Mouse (Mus musculus) frontal cortex, adult (tissue): ENCODE measurements at regions not wholly inside any gene's neighbourhood (a gene's known extent, or its start where the extent isn't known, plus 50 kb on each side); places are given as distances from the start of the nearest gene placed in this dataset.
A peak's percentile ranks its signal among the peaks of the same experiment; 100 is the strongest.
"Not testable (repeated sequence)": the region's sequence is repeated elsewhere in the genome, so short reads cannot be mapped to it uniquely, and the experiment has no call there.

Source experiments
- ATAC-seq: cut with Nextera tagmentation; 2 replicates; pipeline ENCODE4 v1.9.2; 2017; ENCODE audit warnings: mild to moderate bottlenecking, moderate library complexity, mixed read lengths; ENCODE audit not compliant: low TSS enrichment

- ATAC-seq = not testable (repeated sequence)
Measured at GRCm38 (mm10) chr8:55558751-55559150, 348.0 kb downstream of the Adam29 start.

DNA sequence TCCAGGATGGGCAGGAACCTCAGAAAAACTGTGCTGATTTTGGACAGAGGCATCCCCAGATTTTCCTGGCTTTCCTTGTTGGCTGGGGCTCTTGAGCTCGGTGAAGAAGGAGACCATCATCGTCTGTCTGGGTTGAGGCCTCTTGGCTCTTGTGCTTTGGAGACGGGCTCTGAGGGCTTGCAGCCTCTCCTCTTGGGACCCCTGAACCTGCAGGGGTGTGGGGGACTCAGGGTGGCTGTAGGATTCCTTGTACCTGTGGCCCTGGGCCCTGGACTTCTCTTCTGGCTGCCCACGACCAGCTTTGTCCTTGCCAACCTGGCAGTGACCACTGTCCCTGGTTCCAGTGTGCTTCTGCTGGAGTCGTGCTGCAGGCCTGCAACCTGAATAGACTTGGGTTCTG lies 367.9 kb downstream of the Adam29 start:
- ATAC-seq = no peak

- peak; percentile 62; the same call in 1 of the 2 replicates for ATAC-seq
Measured at GRCm38 (mm10) chr8:55529397-55529796, 377.4 kb downstream of the Adam29 start.

- ATAC-seq = not testable (repeated sequence)
Measured at GRCm38 (mm10) chr8:55519151-55519550, 387.6 kb downstream of the Adam29 start.

GRCm38 (mm10) chr8:55477336-55477735 lies 429.4 kb downstream of the Adam29 start:
- ATAC-seq = no peak

- ATAC-seq = no peak
Measured at GRCm38 (mm10) chr8:55476923-55477322, 429.8 kb downstream of the Adam29 start.

GRCm38 (mm10) chr8:55472386-55472785 lies 434.4 kb downstream of the Adam29 start:
- no peak for ATAC-seq

DNA sequence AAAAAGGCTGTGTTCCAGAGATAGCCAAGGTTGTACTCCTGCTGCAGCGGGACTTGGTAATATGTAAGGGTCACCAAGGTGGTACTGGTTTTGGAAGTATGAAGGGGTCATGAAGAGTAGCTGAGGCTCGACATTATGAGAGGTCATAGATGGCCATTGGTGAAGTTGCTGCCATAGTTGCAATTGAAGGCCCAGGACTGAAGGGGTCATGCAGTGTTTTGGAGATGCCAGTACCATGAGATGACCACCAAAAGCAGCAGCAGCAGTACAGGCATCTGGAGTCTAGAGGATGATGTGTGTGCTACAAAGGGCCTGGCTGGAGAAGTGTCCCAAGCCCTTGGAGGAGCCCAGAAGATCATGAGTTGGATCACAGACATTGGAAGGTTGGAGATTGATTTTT lies 440.0 kb downstream of the Adam29 start:
- ATAC-seq = not testable (repeated sequence)

DNA sequence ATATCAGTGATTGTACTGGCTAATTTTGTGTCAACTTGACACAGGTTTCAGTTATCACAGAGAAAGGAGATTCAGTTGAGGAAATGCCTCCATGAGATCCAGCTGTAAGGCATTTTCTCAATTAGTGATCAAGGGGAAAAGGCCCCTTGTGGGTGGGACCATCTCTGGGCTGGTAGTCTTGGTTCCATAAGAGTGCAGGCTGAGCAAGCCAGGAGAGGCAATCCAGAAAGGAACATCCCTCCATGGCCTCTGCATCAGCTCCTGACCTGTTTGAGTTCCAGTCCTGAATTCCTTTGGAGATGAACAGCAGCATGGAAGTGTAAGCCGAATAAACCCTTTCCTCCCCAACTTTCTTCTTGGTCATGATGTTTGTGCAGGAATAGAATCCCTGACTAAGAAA lies 440.8 kb downstream of the Adam29 start:
- not testable (repeated sequence) for ATAC-seq

- ATAC-seq = no peak
Measured at GRCm38 (mm10) chr8:55465419-55465818, 441.3 kb downstream of the Adam29 start.

- ATAC-seq = no peak
Measured at GRCm38 (mm10) chr8:55464855-55465169, 441.9 kb downstream of the Adam29 start.

DNA sequence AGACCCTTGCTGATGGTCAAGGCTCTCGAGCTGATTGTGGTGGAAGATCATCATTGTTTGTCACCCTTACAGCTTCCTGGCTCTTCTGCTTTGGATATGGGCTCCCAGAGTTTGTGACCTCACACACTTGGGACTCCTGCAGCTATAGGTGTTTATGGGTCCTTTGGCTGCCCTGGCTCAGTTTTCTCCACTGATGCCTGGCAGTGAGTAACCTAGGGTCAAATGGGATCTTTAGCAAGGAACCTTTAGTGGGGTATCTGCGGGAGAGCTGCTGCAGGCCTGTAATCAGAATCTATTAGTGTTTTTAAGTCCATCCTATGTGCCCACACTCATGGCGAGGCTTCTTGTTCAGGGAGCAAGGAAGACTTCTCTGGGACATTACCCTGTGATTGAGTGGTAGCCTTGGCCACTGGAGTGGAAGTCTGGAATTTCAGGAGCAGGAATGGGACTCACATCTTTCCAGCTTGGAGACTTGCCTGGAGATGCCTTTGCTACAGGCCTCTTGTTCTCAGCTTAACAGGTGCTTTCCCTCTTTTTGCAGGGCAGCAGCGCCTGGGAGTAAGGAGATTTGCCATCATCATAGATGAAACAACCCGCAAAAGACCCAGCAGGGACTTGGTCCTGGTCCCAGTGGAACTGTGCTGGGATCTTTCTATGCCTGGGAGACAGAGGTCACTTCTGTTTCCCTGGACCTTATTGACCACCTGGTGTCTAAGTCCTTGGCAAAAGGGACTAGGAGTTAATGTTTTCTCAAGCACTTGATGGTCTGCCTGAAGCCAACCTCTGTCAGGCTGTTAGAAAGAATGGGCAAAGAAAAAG lies 442.5 kb downstream of the Adam29 start:
- ATAC-seq = no peak

- not testable (repeated sequence) for ATAC-seq
Measured at GRCm38 (mm10) chr8:55460790-55461189, 446.0 kb downstream of the Adam29 start.

DNA sequence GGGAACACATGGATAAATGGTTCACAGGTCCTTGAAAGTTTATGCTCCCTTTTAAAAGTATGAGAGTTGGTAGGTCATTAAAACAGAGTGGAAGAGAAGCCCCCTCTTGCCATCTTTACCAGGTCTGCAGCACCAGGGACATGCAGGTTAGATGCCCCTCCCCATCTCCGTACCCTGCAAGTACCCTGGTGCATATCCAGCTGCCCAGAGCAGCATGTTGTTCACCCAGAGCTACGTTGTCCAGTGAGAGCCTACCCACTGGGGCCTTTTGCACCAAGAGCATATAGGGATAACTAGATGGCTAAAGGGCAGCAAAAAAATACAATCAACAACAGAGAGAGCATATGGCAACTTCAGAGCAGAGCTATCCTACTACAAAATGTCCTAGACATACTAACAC lies 449.3 kb downstream of the Adam29 start:
- ATAC-seq = no peak
